Mouse (Mus musculus) small intestine, adult 2 months (tissue): ENCODE measurements at regions not wholly inside any gene's neighbourhood (a gene's known extent, or its start where the extent isn't known, plus 50 kb on each side); places are given as distances from the start of the nearest gene placed in this dataset.

Experiments
- H3K27ac ChIP-seq: fragments of 200-500 bp; 2 replicates; pipeline ENCODE4 v1.5.1; 2012; ENCODE audit warnings: low read depth, low read length, control low read depth, inconsistent platforms; ENCODE audit not compliant: insufficient read depth
- H3K27me3 ChIP-seq: fragments of 200-500 bp; 2 replicates; pipeline ENCODE4 v1.6.1; 2012; ENCODE audit warnings: mild to moderate bottlenecking, moderate library complexity, low read length, inconsistent platforms; ENCODE audit not compliant: control insufficient read depth, insufficient read depth
- H3K36me3 ChIP-seq: fragments of 200-500 bp; 2 replicates; pipeline ENCODE4 v1.6.1; 2012; ENCODE audit warnings: mild to moderate bottlenecking, low read length, control low read depth, inconsistent platforms; ENCODE audit not compliant: control insufficient read depth, insufficient read depth
- H3K4me1 ChIP-seq: fragments of 200-500 bp; 2 replicates; pipeline ENCODE4 v1.6.1; 2012; ENCODE audit warnings: low read length, inconsistent platforms, mixed read lengths; ENCODE audit not compliant: control insufficient read depth, insufficient read depth, insufficient read length
- H3K4me3 ChIP-seq: fragments of 200-500 bp; 2 replicates; pipeline ENCODE4 v1.5.1; 2012; ENCODE audit warnings: low read depth, mild to moderate bottlenecking, control low read depth, inconsistent platforms, low read length, moderate library complexity
- CTCF ChIP-seq: fragments of 200-500 bp; IDR thresholded peaks from 2 replicates; pipeline ENCODE4 v1.5.1; 2012; ENCODE audit warnings: low read depth, mild to moderate bottlenecking, control low read depth, inconsistent platforms, low read length, moderate library complexity, mixed read lengths; ENCODE audit not compliant: insufficient replicate concordance, insufficient read length; ENCODE audit errors: extremely low read depth
- POLR2A ChIP-seq: fragments of 200-500 bp; IDR thresholded peaks from 2 replicates; pipeline ENCODE4 v1.6.1; 2012; ENCODE audit warnings: low read depth, mild to moderate bottlenecking, control low read depth, inconsistent platforms, low read length, moderate library complexity
- WGBS: fragments of 180-500 bp; shearing (Covaris S2); methylation state at CpG from one replicate; pipeline ENCODE4 v1.1.7; 2018; 5-methylcytosine and 5-hydroxymethylcytosine counted together

DNA sequence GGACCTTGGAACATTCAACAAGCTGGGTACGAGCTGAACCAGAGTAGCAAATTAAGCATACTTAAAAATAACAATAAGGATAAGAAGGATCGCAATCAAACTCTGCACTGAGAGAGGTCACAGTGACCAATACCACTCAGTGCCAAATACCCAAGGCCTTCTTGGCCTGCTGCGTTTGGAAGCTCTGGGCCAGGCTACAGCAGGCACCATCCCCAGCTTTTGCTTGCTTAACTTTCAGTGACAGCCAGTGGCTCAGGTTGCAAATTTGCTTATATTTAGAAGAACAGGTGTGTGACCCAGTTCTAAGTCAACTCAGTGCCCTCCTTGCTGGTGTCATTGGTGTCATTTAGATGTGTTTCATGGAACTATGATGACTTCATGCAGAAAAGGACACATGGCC is 335.7 kb upstream of the Gm9747 start:
- H3K4me3 ChIP-seq: no peak overlapping the region
- H3K36me3 ChIP-seq: no peaks in the 10 kb centered on the region
- no peak overlapping the region for H3K27ac ChIP-seq
- no peaks in the 10 kb centered on the region for H3K27me3 ChIP-seq
- TF ChIP-seq CTCF: no peak
- TF ChIP-seq POLR2A: no peak
- WGBS: 76% methylated on average over 3 of the region's 3 CpGs
- H3K4me1 ChIP-seq: no peaks in the 10 kb centered on the region

DNA sequence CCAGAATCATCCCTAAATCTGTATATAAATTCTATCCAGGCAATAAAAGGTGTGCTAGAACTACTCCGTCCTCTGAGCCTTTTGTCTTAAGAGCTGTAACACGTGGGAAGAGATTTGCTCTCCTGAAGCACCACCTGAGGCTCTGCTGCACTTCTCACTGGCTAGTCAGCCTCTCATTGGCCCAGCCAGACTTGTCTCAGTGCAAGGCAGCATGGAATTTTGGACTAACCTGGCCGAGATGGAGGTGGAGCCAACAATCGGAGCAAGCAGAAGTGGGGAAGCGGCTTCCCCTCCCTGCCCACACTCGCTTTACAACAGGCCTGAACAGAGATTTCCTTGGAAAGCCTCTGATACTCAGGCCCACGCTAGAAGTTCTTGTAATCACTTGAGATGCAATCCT is 332.1 kb upstream of the Gm9747 start:
- no peaks in the 10 kb centered on the region for H3K36me3 ChIP-seq
- TF ChIP-seq POLR2A (no peak), CTCF (no peak)
- H3K27me3 ChIP-seq: no peaks in the 10 kb centered on the region
- WGBS: 53% methylated on average over 7 of the region's 7 CpGs
- no peaks in the 10 kb centered on the region for H3K4me1 ChIP-seq
- no peak overlapping the region for H3K27ac ChIP-seq
- H3K4me3 ChIP-seq: no peak overlapping the region

DNA sequence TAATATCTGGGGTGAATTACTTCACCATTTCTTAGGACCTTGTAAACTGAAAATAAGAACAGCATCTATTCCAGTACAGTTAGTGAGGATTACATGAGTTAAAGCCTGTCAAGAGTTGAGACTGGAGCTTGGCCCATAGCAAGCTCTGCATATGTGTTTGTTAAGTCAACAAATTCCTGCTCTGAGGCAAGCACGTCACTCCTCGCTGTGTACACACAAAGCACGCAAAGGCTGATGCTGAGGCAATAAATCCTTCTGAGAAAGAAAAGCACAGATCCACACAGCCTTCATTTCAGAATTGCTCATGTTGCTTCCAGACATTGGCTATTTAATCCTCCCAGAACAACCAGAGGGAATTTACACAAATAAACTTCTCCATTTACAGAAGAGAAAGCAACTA is 328.9 kb upstream of the Gm9747 start:
- WGBS: 31% methylated on average over 3 of the region's 3 CpGs
- Histone ChIP-seq H3K36me3 (no peaks in the 10 kb centered on the region), H3K4me3 (no peak overlapping the region), H3K27me3 (no peaks in the 10 kb centered on the region), H3K27ac (no peak overlapping the region), H3K4me1 (no peaks in the 10 kb centered on the region)
- TF ChIP-seq POLR2A: no peak

DNA sequence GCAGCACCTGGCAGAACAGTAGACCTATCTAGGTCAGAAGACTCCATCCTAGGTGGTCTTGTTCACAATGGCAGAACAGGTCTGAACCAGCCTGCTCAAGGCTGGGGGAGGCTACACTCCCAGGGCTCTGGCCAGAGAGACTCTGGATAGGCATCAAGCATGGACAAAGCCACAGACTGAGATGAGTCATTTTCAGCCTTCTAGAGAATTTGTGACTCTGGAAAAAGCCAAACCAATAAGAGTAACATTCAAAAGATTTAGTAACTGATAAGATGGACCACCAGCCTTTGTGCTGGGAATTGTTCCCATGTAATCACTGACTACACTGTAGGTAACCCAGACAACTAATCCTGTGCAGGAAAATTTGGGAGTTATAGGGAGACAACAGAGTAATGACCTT is 320.3 kb upstream of the Gm9747 start:
- H3K27me3 ChIP-seq: no peaks in the 10 kb centered on the region
- H3K27ac ChIP-seq: no peak overlapping the region
- no peak overlapping the region for H3K4me3 ChIP-seq
- no peaks in the 10 kb centered on the region for H3K36me3 ChIP-seq
- TF ChIP-seq POLR2A: no peak
- TF ChIP-seq CTCF: no peak
- no peaks in the 10 kb centered on the region for H3K4me1 ChIP-seq

DNA sequence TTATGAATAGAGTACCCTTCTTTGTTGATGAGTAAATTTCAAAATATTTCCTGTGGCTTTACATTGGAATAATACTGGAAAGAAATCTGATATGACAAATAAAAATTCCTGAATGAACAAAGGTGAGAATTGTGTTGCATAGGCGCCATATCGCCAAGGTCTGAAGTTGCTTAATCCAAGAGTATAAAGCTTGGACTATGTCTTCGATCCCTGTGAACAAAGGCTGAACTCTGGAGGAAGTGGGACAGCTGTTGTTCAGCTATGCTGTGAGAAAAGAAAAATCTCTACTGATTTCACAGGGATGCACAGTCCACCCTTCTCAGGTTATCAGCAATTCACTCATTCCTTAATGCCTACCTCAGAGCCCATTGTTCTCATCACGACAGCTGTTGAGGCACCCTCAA is 319.3 kb upstream of the Gm9747 start:
- WGBS: 78% methylated on average over 4 of the region's 4 CpGs
- no peak overlapping the region for H3K27ac ChIP-seq
- no peaks in the 10 kb centered on the region for H3K4me1 ChIP-seq
- H3K27me3 ChIP-seq: no peaks in the 10 kb centered on the region
- no peaks in the 10 kb centered on the region for H3K36me3 ChIP-seq
- no peak for TF ChIP-seq CTCF
- no peak for TF ChIP-seq POLR2A
- H3K4me3 ChIP-seq: no peak overlapping the region

DNA sequence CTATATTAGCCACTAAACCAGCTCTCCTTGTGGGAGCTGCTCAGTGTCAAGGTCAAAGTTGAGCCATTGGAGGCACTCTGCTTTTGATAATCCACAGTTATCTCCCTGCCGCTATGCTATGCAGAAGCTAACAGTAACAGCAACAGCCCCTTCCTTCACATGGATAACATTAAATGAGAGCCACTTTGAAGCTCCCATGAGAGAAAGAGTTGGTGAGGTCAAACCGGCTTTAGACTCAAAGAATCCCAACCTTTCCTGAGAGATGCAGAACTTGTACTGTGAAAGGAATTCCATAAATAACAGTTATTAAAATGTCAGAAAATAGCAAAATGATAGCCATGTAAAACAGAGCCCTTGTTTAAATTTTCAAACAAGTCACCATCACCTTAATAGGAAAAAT is 316.1 kb upstream of the Gm9747 start:
- no peaks in the 10 kb centered on the region for H3K27me3 ChIP-seq
- H3K4me1 ChIP-seq: no peaks in the 10 kb centered on the region
- TF ChIP-seq POLR2A: no peak
- no peak for TF ChIP-seq CTCF
- no peak overlapping the region for H3K27ac ChIP-seq
- 67% methylated on average over 2 of the region's 2 CpGs for WGBS
- no peak overlapping the region for H3K4me3 ChIP-seq
- H3K36me3 ChIP-seq: no peaks in the 10 kb centered on the region

DNA sequence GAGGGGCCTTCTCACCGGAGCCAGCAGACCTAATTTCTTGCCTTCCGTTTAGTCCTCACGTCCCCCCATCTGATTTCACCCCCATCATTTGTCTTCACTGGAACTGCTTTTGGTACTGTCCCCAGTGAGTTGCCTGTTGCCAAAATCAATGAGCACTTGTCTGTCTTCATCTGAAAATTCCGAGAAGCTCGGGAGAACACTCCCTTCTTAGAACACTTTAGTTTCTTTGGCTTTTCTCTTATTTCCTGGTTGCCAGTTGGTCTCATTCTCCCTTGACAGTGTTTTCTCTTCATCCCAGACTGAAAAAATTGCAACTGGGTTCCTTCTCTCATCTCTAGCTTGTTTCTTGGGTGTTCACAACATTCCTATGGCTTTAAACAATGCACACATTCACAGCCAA is 305.2 kb upstream of the Gm9747 start:
- TF ChIP-seq POLR2A (no peak), CTCF (no peak)
- Histone ChIP-seq H3K27ac (no peak overlapping the region), H3K27me3 (no peaks in the 10 kb centered on the region), H3K36me3 (no peaks in the 10 kb centered on the region), H3K4me1 (no peaks in the 10 kb centered on the region), H3K4me3 (no peak overlapping the region)
- WGBS: 81% methylated on average over 5 of the region's 5 CpGs

DNA sequence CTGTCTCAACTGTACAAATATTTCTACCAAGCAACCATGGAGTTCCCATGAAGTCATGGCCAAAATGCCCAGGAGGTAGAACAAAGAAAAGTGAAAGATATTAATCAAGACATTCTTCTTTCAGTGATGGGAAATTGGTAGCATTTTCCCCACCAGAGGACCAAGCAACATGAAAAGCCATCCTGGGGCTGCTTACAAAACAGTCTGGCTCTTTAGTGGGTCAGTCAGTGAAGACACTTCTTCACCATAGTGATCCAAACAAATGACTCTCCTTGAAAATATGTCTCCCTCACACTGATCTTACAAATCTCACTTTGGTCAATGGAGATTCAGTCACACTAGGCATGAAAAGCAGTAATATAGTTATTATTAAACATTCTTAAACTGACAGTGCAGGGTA is 299.8 kb upstream of the Gm9747 start:
- Histone ChIP-seq H3K4me1 (no peaks in the 10 kb centered on the region), H3K27me3 (no peaks in the 10 kb centered on the region), H3K27ac (no peak overlapping the region), H3K4me3 (no peak overlapping the region), H3K36me3 (no peaks in the 10 kb centered on the region)
- no peak for TF ChIP-seq POLR2A
- no peak for TF ChIP-seq CTCF
